Mouse (Mus musculus) 3134 (cell line): ENCODE results near the gene Gpx4.
A peak's percentile ranks its signal among the peaks of the same experiment; 100 is the strongest.
"Not testable (repeated sequence)": the region's sequence is repeated elsewhere in the genome, so short reads cannot be mapped to it uniquely, and the experiment has no call there.

Source experiments
- DNase-seq: peaks from one replicate; pipeline ENCODE4 v3.0.0-alpha.2; 2011; ENCODE audit warnings: low spot score; ENCODE audit not compliant: insufficient read length; ENCODE audit errors: extremely low read depth

The Gpx4 gene

DNA sequence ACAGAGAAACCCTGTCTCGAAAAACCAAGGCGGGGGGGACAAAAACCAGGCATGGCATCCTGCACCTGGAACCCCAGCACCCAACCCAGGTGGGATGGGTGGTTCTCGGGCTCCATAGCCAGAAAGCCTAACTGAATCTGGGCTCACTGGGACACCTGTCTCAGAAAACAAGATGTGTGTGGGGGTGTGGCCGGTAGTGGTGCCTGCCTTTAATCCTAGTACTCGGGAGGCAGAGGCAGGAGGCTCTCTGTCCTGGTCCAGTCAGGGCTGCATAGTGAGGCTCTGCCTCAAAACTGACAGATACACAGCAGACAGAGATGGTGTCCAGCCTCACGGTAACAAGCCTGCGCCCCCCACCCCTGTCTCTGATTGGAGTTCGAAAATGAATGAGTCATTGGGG lies 24.2 kb upstream of the Gpx4 start:
- DNase-seq: no peak

GRCm38 (mm10) chr10:80023758-80024157 lies 23.2 kb upstream of the Gpx4 start:
- no peak for DNase-seq

DNA sequence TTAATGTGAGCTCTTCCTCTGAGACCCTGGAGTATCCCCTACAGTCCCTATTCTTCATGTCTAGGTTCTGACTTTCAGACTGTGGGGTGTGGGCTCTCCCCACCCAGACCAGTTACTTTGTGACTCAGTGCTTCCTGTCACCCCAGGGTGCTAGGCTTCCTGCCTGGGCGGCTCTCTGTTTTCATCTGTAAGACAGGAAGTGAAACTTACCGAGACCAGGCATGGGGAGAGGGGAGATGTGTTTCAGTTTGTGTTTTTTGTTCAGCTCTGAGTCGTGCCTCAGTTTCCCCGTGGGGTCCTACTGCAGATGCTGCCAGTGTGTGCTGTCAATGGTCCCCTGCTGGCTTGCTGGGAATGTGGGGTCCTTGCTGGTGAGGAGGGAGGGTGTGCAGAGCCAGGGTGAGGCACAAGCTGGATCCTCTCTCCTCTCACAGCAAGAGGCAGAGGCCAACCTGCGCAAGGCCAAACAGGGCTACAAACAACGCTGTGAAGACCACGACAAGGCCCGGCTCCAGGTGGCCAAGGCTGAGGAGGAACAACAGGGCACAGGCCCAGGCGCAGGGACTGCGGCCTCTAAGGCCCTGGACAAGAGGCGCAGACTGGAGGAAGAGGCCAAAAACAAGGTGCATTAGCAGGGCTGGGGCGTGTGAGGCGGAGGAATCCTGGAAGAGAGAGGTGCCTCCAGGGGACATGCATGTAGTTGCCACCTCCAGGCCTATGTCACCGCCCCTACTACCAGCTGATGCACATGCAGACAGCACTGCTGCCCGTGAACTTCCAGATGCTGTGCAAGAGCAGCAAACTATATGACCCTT lies 22.5 kb upstream of the Gpx4 start:
- no peak for DNase-seq

GRCm38 (mm10) chr10:80025044-80025347 lies 22.0 kb upstream of the Gpx4 start:
- DNase-seq: no peak

DNA sequence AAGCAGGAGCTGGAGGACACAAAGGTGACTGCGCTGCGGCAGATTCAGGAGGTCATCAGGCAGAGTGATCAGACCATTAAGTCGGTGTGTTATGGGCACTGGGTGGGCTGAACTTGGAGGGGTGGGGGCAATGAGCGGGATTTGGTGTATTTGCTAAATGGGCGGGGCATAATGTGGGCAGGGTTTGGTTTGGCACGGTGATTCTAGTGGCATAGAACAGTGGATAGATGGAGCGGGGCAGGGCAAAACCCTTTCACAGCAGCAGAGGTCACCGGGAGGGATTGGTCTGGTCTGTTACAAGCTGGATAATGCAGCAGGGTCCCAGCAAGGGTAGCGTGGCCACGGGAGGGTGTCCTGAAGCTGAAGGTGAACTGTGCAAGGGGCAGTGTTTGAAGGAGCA lies 21.5 kb upstream of the Gpx4 start:
- DNase-seq: no peak

- no peak for DNase-seq
Measured at GRCm38 (mm10) chr10:80025889-80026288, 21.1 kb upstream of the Gpx4 start.

GRCm38 (mm10) chr10:80027681-80028520 lies 19.1 kb upstream of the Gpx4 start:
- no peak for DNase-seq

DNA sequence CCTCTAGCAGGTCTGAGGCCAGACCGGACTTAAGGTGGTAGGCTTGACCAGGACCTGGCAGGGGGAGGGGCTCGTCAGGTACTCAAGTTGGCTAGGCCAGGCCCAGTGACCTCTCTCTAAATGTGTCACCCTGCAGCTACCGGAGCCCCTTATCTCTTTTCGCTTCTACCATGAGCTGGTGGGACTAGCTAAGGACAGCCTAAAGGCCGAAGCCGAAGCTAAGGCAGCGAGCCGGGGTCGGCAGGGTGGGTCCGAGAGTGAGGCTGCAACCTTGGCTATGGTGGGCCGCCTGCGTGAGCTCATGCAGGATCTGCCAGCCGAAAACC lies 18.5 kb upstream of the Gpx4 start:
- DNase-seq: no peak

DNA sequence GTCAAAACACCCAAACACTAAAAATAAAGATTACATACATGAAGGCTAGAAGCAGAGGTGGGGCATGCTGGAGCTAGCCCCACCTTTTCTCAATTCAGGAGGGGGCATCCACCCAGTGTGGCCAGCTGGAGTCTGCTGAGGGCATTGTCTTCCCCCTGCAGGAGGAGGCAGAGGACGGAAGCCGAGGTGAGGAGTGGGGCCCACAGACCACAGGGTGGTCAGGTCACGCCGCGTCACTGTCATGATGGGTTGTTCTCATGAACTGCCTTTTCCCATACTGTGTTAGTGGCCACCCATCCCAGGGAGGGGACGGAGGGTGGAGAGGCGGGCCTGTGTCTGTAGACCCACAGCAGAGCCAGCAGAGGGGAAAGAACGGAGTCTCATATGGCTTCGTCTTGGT lies 16.8 kb upstream of the Gpx4 start:
- DNase-seq: no peak

DNA sequence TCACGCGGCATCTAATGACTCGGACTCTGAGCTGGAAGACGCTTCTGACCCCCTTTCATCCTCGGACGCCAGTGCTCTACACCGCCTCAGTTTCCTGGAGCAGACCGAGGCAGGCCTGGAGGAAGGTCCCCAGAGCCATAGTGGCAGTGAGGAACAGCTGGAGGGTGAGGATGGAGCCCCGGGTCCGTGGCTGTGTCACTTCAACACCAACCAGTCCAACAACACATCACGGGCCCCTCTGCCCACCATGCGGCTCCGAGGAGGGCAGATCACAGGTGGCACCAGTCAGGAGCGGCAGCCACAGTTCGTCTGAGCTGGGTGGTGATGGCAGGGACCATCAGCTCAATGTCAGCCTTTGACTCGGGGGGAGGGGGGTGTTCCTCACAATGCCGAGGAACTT lies 16.2 kb upstream of the Gpx4 start:
- no peak for DNase-seq

DNA sequence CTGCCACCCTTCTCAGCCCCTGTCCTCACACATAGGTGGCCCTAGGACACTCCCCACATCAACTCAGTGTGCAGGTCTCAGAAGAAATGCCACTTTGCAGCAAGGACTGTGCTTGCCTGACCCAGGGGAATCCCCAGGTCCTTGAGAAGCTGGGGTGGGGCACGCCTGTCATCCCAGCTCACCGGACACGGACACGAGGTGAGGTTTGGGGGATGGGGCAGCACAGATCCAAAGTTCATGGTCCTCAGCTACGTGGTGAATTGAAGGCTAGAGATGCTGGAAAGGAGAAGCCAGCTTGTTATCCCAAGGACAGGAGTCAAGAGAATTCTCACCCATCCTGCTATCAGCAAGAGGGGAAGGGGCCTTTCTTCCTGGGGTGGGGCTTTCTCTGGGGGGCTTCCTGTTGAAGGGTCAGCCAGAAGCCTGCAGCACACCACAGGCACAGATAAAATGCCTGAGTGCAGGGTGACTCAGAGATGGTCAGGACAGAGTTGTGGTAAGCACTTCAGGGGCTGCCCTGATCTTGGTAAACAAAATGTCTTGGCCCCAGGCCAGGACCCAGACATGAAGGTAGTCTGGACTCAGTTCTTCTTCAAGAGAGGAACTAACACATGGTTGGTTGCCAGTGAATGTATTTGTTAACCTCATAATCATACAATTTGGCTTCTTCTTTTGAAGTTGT lies 14.0 kb upstream of the Gpx4 start:
- DNase-seq: peak; percentile 74

DNA sequence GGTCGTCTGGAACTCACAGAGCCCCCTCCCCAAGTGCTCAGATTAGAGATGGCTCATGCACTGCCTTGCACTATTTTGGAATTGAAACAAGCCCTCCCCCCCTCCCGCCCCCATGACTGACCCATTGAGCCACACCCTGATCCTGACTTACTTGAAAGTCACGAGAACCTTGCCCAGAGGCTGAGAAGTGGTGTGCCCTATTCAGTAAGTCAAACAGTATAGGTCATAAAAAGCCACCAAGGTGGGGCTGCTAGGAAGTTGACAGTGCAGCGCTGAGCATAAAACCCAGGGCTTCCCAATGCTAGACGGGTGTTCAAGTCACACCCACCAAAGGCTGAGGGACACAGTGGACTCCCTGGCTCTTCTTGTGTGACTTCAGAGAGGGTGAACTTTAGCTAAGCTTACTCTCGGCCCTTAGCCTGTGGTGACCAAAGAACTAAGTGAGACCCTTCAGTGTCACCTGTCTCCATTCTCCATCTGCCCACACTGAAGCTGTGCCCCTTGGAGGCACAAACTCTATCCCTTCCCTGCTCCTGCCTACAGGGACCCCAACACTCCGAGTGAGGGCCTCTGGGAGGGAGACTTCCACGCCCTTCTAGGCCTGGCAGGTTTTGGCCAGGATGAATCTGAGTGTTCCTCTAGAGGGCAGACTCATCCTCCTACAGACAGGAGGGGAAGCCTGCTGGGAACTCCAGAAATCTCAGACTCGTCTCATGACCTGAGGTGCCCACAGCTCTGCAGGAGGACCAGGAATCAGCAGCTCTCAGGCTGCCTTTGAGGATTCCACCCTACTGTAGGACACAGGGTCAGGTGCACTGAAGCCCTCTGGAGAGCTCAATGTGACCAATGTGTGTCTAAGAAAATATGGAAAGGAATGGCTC lies 13.2 kb upstream of the Gpx4 start:
- DNase-seq: peak; percentile 66

DNA sequence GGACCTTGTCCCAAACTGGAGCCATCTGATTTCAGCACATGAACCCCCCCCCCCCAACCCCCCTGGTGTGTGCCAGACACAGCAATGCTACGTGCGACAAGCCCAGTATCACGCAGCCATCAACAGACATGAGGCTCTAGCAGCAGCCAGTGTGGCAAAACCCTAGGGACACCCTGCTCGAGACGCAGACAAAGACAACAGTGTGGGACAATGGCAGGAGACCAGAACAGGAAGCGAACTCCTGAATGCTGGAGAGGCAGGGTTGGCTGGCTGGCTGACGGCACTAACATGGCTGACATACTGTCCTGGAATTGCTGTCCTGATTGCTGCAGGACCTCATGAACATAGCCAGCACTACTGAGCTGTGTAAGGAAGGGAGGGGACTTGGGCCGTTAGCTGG lies 11.8 kb upstream of the Gpx4 start:
- DNase-seq: no peak

DNA sequence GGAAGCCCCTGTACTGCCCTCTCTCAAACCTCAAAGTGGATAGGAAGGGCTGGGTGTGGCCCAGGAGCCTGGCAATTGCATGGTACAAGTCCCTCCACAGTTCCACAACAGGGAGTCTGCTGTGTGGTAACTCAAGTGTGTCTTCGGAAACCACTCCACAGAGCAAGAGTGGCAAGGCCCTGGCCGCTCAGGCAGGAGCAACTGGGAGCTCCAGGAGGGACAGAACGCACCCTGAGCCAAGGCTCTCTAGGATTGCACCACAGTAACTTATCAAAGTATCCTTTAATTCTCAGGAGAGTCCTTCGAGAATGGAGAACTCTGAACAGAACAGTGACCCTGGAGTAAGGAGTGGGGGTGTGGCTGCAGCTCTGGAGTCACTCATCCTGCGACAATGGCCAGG lies 11.3 kb upstream of the Gpx4 start:
- no peak for DNase-seq

- no peak for DNase-seq
Measured at GRCm38 (mm10) chr10:80036832-80037231, 10.1 kb upstream of the Gpx4 start.

GRCm38 (mm10) chr10:80039559-80039979 lies 7.4 kb upstream of the Gpx4 start, which contains the start of gene Polr2e:
Gene Polr2e (minus strand): TSS chr10:80039795.
- DNase-seq: peak; percentile 97

- not testable (repeated sequence) for DNase-seq
Measured at GRCm38 (mm10) chr10:80041409-80042060, 5.4 kb upstream of the Gpx4 start.

DNA sequence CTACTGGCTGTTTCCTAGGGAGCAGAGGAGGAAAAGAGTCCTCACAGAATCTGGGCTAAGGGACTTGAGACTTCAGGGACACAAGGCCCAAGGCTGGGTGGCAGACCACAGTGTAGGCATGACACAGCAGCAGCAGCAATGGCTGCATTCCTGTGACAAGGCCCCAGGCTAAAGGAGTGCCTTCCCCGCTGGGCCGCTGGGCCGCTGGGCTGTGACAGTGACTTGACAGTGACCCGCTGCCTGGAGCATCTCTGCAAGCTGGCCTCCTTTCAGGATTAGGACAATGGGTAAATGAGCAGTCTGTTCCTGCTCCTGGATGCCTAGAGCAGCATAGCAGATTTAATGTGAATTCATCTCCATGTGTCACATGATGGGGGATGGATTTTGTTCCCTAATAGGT lies 2.9 kb upstream of the Gpx4 start:
- DNase-seq: peak; percentile 62

DNA sequence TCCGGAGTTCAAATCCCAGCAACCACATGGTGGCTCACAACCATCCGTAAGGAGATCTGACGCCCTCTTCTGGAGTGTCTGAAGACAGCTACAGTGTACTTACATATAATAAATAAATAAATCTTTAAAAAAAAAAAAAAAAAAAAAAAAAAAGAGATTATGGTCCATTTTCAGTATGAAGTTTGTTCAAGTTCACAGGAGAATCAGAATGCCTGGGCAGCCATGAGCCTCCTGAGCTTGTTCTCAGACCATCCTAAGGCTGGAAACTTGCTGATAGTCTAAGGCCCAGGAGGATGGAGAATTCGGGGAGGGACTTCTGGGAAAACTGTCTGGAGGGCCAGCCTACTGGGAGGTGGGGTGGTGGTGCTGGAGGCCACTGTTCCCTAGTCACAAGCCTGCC lies 1.6 kb upstream of the Gpx4 start:
- DNase-seq: not testable (repeated sequence)

- DNase-seq: no peak
Measured at GRCm38 (mm10) chr10:80045766-80046165, 1.2 kb upstream of the Gpx4 start.
